Mouse (Mus musculus) brain, embryonic 14.5 days (tissue): ENCODE data around the gene B4galt4.
A peak's percentile ranks its signal among the peaks of the same experiment; 100 is the strongest.

ENCODE experiments used
- CTCF ChIP-seq: fragments of 200-500 bp; IDR thresholded peaks from 2 replicates; pipeline ENCODE4 v1.5.1; 2012; ENCODE audit warnings: inconsistent platforms, mild to moderate bottlenecking, moderate library complexity, borderline replicate concordance; ENCODE audit not compliant: insufficient read depth, insufficient read length; ENCODE audit errors: extremely low read depth
- POLR2A ChIP-seq: fragments of 200-500 bp; IDR thresholded peaks from 2 replicates; pipeline ENCODE4 v1.6.1; 2012; ENCODE audit warnings: mild to moderate bottlenecking, inconsistent platforms, borderline replicate concordance; ENCODE audit not compliant: poor library complexity, insufficient read depth, insufficient read length, severe bottlenecking; ENCODE audit errors: extremely low read depth

GRCm38 (mm10) chr16:38742113-38742658 is at the start of gene B4galt4:
- peak; percentile 90 for TF ChIP-seq POLR2A
- no peak for TF ChIP-seq CTCF
